Mouse (Mus musculus) gastrocnemius, postnatal 36 days (tissue): ENCODE measurements at regions not wholly inside any gene's neighbourhood (a gene's known extent, or its start where the extent isn't known, plus 50 kb on each side); places are given as distances from the start of the nearest gene placed in this dataset.
A peak's percentile ranks its signal among the peaks of the same experiment; 100 is the strongest.
"Not testable (repeated sequence)": the region's sequence is repeated elsewhere in the genome, so short reads cannot be mapped to it uniquely, and the experiment has no call there.

Source experiments
- DNase-seq, 2 experiments: peaks; one replicate each; pipeline ENCODE4 v3.0.0; 2022
- intact Hi-C: fragments of 180-260 bp; cut with DNase I; formaldehyde crosslinking; loops from one replicate; pipeline ENCODE4 v1.15.1; 2025

DNA sequence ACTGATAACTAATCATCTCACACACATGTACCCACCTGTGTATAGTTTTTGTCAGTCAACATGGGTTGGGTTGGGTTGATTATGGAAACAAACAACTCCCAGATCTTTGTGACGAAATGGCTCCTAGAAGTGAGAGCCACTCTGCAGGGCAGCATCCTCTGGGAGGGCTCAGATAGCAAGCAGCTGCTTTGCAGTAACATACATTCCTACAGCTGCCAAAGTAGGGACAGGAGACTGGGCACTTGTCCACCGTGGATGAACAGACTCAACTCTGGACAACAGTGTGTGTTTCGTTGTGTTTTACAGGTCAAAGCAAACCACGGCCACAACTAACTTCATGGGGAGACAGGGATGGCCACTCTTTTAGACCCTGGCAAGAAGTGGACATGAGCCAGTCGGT lies 142.7 kb upstream of the Dapk1 start:
- intact Hi-C loops = loop anchor here (10.0 kb wide), 1 partner anchor 114 kb away; no protein-coding TSS in a partner anchor
- DNase-seq = no peak

DNA sequence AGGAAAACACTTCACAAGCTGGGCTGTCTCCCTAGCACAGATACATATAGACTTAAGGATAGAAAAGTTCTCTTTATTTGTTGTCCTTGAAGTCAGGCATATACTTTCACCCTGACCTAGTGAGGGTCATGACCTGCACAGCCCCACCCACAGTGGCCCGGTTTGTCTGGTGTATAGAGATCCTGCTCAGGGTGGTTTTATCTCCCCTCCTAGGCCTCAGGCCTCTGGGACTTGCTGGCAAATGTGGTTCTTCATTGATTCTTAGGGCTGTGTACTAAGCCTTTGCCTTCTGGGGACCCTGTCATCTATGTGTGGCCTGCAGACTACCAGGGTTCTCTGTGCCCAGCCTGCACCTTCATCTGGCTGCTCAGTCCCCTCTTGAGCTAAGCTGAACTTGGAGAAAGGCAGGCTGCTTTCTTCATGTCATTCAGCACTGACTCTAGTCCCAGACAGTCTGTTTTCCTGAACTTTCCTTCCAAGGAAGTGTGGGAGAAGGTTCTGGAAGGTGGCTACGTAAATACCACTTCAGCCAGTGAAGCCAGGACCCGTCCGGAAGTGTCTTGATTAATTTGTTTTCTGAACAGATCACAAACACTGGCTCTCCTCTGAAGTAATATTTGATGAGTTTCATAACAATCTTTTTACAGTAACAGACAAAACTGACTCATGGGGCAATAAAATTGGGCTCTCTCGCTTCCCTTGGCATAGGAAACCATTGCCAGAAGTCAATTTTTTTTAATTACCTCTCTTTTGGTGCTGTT lies 135.0 kb upstream of the Dapk1 start:
- peak in 1 of 2 experiments; percentile 13 for DNase-seq
- intact Hi-C loops = loop anchor here (5.0 kb wide), 2 partner anchors 289 to 624 kb away; partner anchors contain the start of gene Gas1

- intact Hi-C loops = loop anchor here (2.0 to 5.0 kb wide), 4 partner anchors 291 to 626 kb away; partner anchors contain the start of gene Gas1
- DNase-seq = peak; percentile 15 to 48
Observed at GRCm38 (mm10) chr13:60467821-60468579, 133.7 kb upstream of the Dapk1 start.

DNA sequence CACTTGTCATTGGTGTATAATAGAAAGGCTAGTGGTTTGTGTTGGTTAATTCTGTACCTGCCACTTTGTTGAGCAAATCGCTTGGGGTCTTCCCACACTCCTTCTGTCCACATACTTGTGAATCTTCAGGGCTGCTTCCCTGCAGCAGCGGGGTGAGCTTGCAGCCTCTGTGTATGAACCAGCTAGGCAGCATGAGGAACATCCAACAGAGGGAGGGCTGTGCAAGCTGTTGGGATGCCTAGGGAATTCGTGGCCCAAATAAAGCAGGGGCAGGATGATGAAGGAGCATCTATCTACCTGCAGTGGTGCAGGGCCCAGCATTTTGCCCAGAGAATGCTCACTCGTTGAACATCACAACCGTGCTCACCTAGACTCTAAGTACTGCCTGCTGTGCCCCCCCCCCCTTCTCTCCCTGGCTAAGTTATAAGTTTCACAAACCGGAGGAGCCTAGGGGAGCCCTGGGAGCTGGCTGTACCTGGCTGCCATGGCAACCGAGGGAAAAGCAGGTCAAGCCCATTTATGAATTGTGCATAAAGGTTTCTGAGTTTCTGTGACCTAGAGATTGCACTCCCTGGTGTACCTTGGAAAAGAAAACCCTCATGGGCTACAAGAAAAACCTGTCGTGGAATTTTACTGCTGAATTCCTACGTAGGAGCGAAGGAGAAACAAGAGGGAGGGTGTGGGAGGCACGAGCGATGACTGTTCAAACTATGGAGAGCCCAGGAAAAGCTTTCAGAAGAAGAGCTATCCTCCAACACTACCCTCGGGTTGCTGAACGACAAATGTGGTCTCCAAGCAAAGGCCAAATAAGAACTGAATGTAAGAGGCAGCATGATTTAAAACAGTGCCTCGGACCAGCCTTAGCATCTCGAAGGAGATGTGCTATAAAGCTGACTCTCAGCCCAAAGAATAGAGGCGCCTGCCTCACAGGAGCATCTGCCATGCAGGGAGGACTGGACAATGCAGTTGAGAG lies 131.0 kb upstream of the Dapk1 start:
- intact Hi-C loops = no loop called here
- no peak for DNase-seq

- no peak for DNase-seq
- intact Hi-C loops = no loop called here
Observed at GRCm38 (mm10) chr13:60471602-60472001, 130.1 kb upstream of the Dapk1 start.

DNA sequence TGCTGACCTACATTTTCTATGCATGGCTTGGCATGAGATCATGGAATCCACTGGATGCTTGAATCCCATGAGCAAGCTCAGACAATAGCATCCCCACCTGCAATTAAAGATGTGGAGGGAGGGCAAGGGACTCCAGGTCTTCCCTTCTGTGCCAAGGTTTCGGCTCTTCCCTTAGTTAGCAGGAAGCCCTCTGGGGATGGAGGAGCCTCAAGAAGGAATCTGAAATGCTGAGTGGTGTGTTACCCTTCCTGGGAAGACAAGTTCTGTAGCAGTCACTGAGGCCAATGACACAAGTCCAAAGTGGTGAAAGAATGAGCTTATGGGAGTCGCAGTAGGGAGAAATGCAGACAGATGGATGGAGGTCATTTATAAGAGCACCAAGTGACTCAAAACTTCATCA lies 125.4 kb upstream of the Dapk1 start:
- DNase-seq = no peak
- intact Hi-C loops = no loop called here

DNA sequence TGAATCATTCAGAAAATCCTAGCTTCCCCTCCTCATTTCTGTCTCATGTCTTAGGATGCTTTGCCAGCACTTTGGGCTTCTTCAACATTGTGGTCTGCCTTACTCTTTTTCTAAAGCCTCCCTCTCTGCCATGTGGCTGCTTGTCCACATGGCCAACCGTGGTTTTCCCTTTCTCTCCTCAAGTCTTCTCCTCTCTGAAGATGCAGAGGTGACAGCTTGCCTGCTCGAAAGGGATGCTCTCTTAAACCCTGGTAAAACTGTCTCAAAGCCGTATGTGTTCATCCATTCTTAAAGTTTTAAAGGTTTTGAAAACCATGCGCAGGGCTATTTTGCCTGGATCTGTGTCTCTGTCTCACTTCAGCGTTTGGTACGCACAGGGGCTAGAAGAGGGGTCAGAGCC lies 123.4 kb upstream of the Dapk1 start:
- no peak for DNase-seq
- intact Hi-C loops = loop anchor here (1.0 to 2.0 kb wide), 2 partner anchors 122 to 261 kb away; partner anchors contain the start of gene Dapk1

GRCm38 (mm10) chr13:60479043-60479861 lies 122.5 kb upstream of the Dapk1 start:
- DNase-seq = no peak
- intact Hi-C loops = loop anchor here (2.0 kb wide), 1 partner anchor 122 kb away; the partner anchor contains the start of gene Dapk1

GRCm38 (mm10) chr13:60479862-60480730 lies 121.7 kb upstream of the Dapk1 start:
- intact Hi-C loops = loop anchor here (1.0 to 2.0 kb wide), 2 partner anchors 121 to 263 kb away; partner anchors contain the start of gene Dapk1
- no peak for DNase-seq

- intact Hi-C loops = loop anchor here (1.0 kb wide), 1 partner anchor 262 kb away; no protein-coding TSS in a partner anchor
- DNase-seq = no peak
Observed at GRCm38 (mm10) chr13:60480731-60481431, 120.9 kb upstream of the Dapk1 start.

DNA sequence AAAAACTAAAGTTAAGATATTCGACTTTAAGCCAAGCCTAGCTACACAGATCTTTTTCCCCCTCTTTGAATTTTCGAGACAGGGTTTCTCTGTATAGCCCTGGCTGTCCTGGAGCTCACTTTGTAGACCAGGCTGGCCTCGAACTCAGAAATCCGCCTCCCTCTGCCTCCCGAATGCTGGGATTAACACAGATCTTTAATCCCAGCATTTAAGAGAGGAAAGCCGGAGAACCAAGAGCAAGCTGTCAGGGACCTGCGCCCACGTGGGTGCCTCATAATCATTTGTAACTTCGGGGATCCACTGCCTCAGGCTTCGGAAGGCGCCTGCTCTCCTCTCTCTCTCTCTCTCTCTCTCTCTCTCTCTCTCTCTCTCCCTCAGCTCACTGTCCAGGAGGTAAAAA lies 120.3 kb upstream of the Dapk1 start:
- intact Hi-C loops = not testable (repeated sequence)

DNA sequence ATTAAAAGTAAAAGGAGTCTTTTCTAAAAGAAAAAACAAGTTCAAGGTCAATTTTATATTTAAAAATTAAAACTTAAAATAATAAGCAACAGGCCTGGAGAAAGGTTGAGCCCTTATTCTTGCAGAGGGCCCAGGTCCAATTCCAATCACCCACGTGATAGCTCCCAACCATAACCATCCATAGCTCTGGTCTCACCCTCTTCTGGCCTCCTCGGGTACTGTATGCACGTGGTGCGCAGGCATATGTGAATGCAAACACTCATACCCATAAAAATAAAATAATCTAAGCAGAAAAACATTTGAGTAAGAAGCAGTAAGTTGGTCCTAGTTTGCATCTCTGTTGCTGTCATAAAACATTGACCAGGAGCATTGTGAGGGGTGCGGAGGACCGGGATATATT lies 119.8 kb upstream of the Dapk1 start:
- intact Hi-C loops = no loop called here
- no peak for DNase-seq

More for the DNA sequence above, 120.3 kb upstream of the Dapk1 start:
- DNase-seq = not testable (repeated sequence)

DNA sequence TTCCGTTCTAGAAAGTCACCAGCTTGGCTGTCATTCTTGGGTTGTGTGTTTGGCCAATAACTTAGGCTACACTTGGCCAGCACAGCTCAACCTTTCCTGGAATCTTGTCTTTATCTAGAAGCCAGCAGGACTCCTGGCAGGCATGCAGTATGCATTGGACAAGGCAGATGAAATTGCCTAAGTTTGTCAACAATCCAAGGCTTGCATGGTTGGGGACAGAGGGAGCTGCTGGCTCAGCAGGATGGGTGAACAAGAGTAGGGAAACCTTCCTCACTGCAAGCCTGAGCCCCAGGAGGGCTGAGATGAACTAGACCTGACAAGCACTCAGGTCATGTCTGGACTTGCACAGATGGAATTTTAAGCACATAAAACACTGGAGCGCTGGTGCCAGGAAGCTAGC lies 115.6 kb upstream of the Dapk1 start:
- intact Hi-C loops = no loop called here
- peak; percentile 59 to 67 for DNase-seq

- intact Hi-C loops = no loop called here
- no peak for DNase-seq
Observed at GRCm38 (mm10) chr13:60486871-60487270, 114.9 kb upstream of the Dapk1 start.

- DNase-seq = peak; percentile 43 to 49
Observed at GRCm38 (mm10) chr13:60488131-60488883, 113.4 kb upstream of the Dapk1 start.

GRCm38 (mm10) chr13:60488884-60489265 lies 112.9 kb upstream of the Dapk1 start:
- intact Hi-C loops = no loop called here
- no peak for DNase-seq

More at GRCm38 (mm10) chr13:60488131-60488883, 113.4 kb upstream of the Dapk1 start:
- intact Hi-C loops = no loop called here

DNA sequence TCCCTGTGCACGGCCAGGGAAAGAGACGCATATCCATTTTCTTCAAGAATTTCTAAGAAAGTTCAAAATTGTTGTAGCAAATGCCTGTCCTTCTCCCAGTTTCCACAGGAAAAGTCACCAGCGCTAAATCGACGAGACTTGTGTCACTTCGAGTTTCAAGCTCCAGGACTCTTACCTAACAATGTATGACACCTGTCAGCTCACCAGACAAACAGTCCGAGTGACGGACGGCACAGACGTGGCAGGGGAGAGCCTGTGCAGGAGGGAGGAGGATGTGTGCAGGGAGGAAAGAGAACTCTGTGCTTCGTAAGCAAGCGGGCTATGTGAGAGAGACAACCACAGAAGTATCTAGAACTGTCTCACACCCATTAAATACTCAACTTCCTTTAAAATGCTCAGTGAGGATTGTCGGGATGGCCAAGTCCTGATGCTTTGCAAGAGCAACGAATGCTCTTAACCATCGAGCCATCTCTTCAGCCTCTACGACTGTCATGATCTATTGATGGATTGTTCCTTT lies 109.7 kb upstream of the Dapk1 start:
- intact Hi-C loops = loop anchor here (5.0 kb wide), 1 partner anchor 45 kb away; no protein-coding TSS in a partner anchor
- no peak for DNase-seq
